Mouse (Mus musculus): ENCODE measurements around the gene Smim22. TPM values are rescaled to one million over a fixed set of nuclear protein-coding genes. Genes with fewer than 3 reads are reported as not detected.

The Smim22 gene
- total and polyA plus RNA-seq, 3 experiments, result not detected

GRCm38 (mm10) chr16:5013054-5013838 lies 6.2 kb downstream of the Smim22 start, which contains the start of gene Rogdi:
TSS of gene Rogdi (minus strand) at chr16:5013553.
- H3K27me3 ChIP-seq (ENCODE audit: insufficient read depth, low read length), result no peaks in the 10 kb centered on the region; the same call in 1 of the 2 replicates
- TF ChIP-seq CTCF (IDR thresholded peaks at IDR 0.05; ENCODE audit: low read depth, low read length), result no peak
- peak; percentile 83; the same call in 1 of the 2 replicates for TF ChIP-seq POLR2AphosphoS5 (IDR thresholded peaks at IDR 0.05; ENCODE audit: insufficient replicate concordance, low read depth, low read length)
- peak within 1 kb of the TSS; percentile 81 for H3K4me3 ChIP-seq (ENCODE audit: low read depth, low read length)
- DNase-seq (ENCODE audit: low spot score) (peak; percentile 86), ATAC-seq (ENCODE audit: extremely low read depth, insufficient number of reproducible peaks, low FRiP score, poor library complexity, severe bottlenecking) (peak; percentile 93)
- H3K4me1 ChIP-seq (ENCODE audit: insufficient read depth, low read depth, low read length), result peaks cover 46% of the 10 kb centered on the region
- peaks cover 72% of the 10 kb centered on the region for H3K36me3 ChIP-seq (replicated peaks)
- H3K9me3 ChIP-seq (replicated peaks), result no peaks in the 10 kb centered on the region

- ATAC-seq (ENCODE audit: extremely low read depth, insufficient number of reproducible peaks, low FRiP score, poor library complexity, severe bottlenecking) (no peak), DNase-seq (ENCODE audit: low spot score) (no peak)
- no peak for TF ChIP-seq POLR2AphosphoS5 (IDR thresholded peaks at IDR 0.05; ENCODE audit: insufficient replicate concordance, low read depth, low read length)
- no peak for TF ChIP-seq CTCF (IDR thresholded peaks at IDR 0.05; ENCODE audit: low read depth, low read length)
- TF ChIP-seq GATA1 (IDR thresholded peaks at IDR 0.05; ENCODE audit: borderline replicate concordance, low read length), result no peak
- TF ChIP-seq TAL1 (conservative IDR thresholded peaks at IDR 0.05; ENCODE audit: low read depth, low read length), result no peak
- Histone ChIP-seq H3K9me3 (replicated peaks) (no peaks in the 10 kb centered on the region), H3K4me3 (ENCODE audit: low read depth, low read length) (no peak overlapping the region), H3K27me3 (ENCODE audit: insufficient read depth, low read length) (no peaks in the 10 kb centered on the region), H3K36me3 (replicated peaks) (peaks cover 75% of the 10 kb centered on the region), H3K4me1 (ENCODE audit: insufficient read depth, low read depth, low read length) (peaks cover 46% of the 10 kb centered on the region)
These were observed 7.5 kb downstream of the Smim22 start for GRCm38 (mm10) chr16:5014578-5014977.

GRCm38 (mm10) chr16:5024021-5024420 lies 16.9 kb downstream of the Smim22 start:
- no peak for ATAC-seq (ENCODE audit: extremely low read depth, insufficient number of reproducible peaks, low FRiP score, poor library complexity, severe bottlenecking)
- H3K4me1 ChIP-seq (ENCODE audit: insufficient read depth, low read depth, low read length), result no peaks in the 10 kb centered on the region

GRCm38 (mm10) chr16:5029847-5030246 lies 22.8 kb downstream of the Smim22 start:
- Histone ChIP-seq H3K4me3 (ENCODE audit: low read depth, low read length) (no peak overlapping the region), H3K4me1 (ENCODE audit: insufficient read depth, low read depth, low read length) (0 out of 2 replicates have a peak, but pooled peaks cover under 1% of the 10 kb centered on the region), H3K27me3 (ENCODE audit: insufficient read depth, low read length) (no peaks in the 10 kb centered on the region), H3K36me3 (replicated peaks) (peaks cover 99% of the 10 kb centered on the region), H3K9me3 (replicated peaks) (no peaks in the 10 kb centered on the region)
- ATAC-seq (ENCODE audit: extremely low read depth, insufficient number of reproducible peaks, low FRiP score, poor library complexity, severe bottlenecking) (no peak), DNase-seq (ENCODE audit: low spot score) (no peak)
- no peak for TF ChIP-seq TAL1 (conservative IDR thresholded peaks at IDR 0.05; ENCODE audit: low read depth, low read length)
- no peak for TF ChIP-seq CTCF (IDR thresholded peaks at IDR 0.05; ENCODE audit: low read depth, low read length)
- TF ChIP-seq GATA2 (IDR thresholded peaks at IDR 0.05; ENCODE audit: borderline replicate concordance, low read depth, low read length), result no peak
- no peak for TF ChIP-seq GATA1 (IDR thresholded peaks at IDR 0.05; ENCODE audit: borderline replicate concordance, low read length)
- TF ChIP-seq POLR2AphosphoS5 (IDR thresholded peaks at IDR 0.05; ENCODE audit: insufficient replicate concordance, low read depth, low read length), result no peak

More at GRCm38 (mm10) chr16:5024021-5024420, 16.9 kb downstream of the Smim22 start:
- H3K9me3 ChIP-seq (replicated peaks), result no peaks in the 10 kb centered on the region
- no peak overlapping the region for H3K4me3 ChIP-seq (ENCODE audit: low read depth, low read length)
- TF ChIP-seq GATA2 (IDR thresholded peaks at IDR 0.05; ENCODE audit: borderline replicate concordance, low read depth, low read length), result no peak
- no peak for TF ChIP-seq GATA1 (IDR thresholded peaks at IDR 0.05; ENCODE audit: borderline replicate concordance, low read length)
- no peak for TF ChIP-seq TAL1 (conservative IDR thresholded peaks at IDR 0.05; ENCODE audit: low read depth, low read length)
- TF ChIP-seq CTCF (IDR thresholded peaks at IDR 0.05; ENCODE audit: low read depth, low read length), result no peak
- no peak for TF ChIP-seq POLR2AphosphoS5 (IDR thresholded peaks at IDR 0.05; ENCODE audit: insufficient replicate concordance, low read depth, low read length)
- no peak for DNase-seq (ENCODE audit: low spot score)
- H3K36me3 ChIP-seq (replicated peaks), result peaks cover 97% of the 10 kb centered on the region
- H3K27me3 ChIP-seq (ENCODE audit: insufficient read depth, low read length), result no peaks in the 10 kb centered on the region

- Histone ChIP-seq H3K4me1 (ENCODE audit: insufficient read depth, low read depth, low read length) (peaks cover 13% of the 10 kb centered on the region), H3K27me3 (ENCODE audit: insufficient read depth, low read length) (no peaks in the 10 kb centered on the region), H3K9me3 (replicated peaks) (no peaks in the 10 kb centered on the region), H3K36me3 (replicated peaks) (peaks cover 98% of the 10 kb centered on the region), H3K4me3 (ENCODE audit: low read depth, low read length) (no peak overlapping the region)
- DNase-seq (ENCODE audit: low spot score) (no peak), ATAC-seq (ENCODE audit: extremely low read depth, insufficient number of reproducible peaks, low FRiP score, poor library complexity, severe bottlenecking) (no peak)
- no peak for TF ChIP-seq CTCF (IDR thresholded peaks at IDR 0.05; ENCODE audit: low read depth, low read length)
- no peak for TF ChIP-seq GATA1 (IDR thresholded peaks at IDR 0.05; ENCODE audit: borderline replicate concordance, low read length)
- TF ChIP-seq POLR2AphosphoS5 (IDR thresholded peaks at IDR 0.05; ENCODE audit: insufficient replicate concordance, low read depth, low read length), result no peak
- no peak for TF ChIP-seq TAL1 (conservative IDR thresholded peaks at IDR 0.05; ENCODE audit: low read depth, low read length)
- TF ChIP-seq GATA2 (IDR thresholded peaks at IDR 0.05; ENCODE audit: borderline replicate concordance, low read depth, low read length), result no peak
These were observed 28.5 kb downstream of the Smim22 start for GRCm38 (mm10) chr16:5035591-5035990.

GRCm38 (mm10) chr16:5036649-5037234 lies 29.7 kb downstream of the Smim22 start:
- DNase-seq (ENCODE audit: low spot score), result no peak
- H3K4me1 ChIP-seq (ENCODE audit: insufficient read depth, low read depth, low read length), result peaks cover 13% of the 10 kb centered on the region
- TF ChIP-seq GATA1 (IDR thresholded peaks at IDR 0.05; ENCODE audit: borderline replicate concordance, low read length) (no peak), GATA2 (IDR thresholded peaks at IDR 0.05; ENCODE audit: borderline replicate concordance, low read depth, low read length) (no peak), TAL1 (conservative IDR thresholded peaks at IDR 0.05; ENCODE audit: low read depth, low read length) (no peak), POLR2AphosphoS5 (IDR thresholded peaks at IDR 0.05; ENCODE audit: insufficient replicate concordance, low read depth, low read length) (no peak), CTCF (IDR thresholded peaks at IDR 0.05; ENCODE audit: low read depth, low read length) (no peak)

More at GRCm38 (mm10) chr16:5036649-5037234, 29.7 kb downstream of the Smim22 start:
- Histone ChIP-seq H3K4me3 (ENCODE audit: low read depth, low read length) (no peak overlapping the region), H3K9me3 (replicated peaks) (no peaks in the 10 kb centered on the region), H3K36me3 (replicated peaks) (peaks cover 98% of the 10 kb centered on the region), H3K27me3 (ENCODE audit: insufficient read depth, low read length) (no peaks in the 10 kb centered on the region)
- no peak for ATAC-seq (ENCODE audit: extremely low read depth, insufficient number of reproducible peaks, low FRiP score, poor library complexity, severe bottlenecking)
